Mouse (Mus musculus): ENCODE data around the gene Cdyl2.

Cdyl2 gene

DNA sequence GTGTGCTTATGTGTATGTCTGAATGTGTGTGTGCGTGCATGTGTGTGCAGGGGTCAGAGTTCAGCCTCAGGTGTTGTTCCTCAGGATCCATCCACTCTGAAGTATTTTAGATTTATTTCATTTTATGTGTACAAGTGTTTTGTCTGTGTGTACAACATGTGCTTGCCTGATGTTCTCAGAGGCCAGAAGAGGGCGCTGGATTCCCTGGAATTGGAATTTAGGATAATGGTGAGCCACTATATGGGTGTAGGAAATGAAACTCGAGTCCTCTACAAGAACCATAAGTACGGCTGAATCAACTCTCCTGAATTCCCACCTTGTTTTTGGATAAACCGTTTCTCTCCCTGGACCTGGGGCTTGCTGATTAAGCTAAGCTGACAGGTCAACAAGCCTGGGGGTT is 61.2 kb downstream of the Cdyl2 start:
- no peak for DNase-seq (ENCODE audit: low spot score)

GRCm38 (mm10) chr8:116670604-116671003 is 62.2 kb downstream of the Cdyl2 start:
- DNase-seq (ENCODE audit: low spot score) = no peak

DNA sequence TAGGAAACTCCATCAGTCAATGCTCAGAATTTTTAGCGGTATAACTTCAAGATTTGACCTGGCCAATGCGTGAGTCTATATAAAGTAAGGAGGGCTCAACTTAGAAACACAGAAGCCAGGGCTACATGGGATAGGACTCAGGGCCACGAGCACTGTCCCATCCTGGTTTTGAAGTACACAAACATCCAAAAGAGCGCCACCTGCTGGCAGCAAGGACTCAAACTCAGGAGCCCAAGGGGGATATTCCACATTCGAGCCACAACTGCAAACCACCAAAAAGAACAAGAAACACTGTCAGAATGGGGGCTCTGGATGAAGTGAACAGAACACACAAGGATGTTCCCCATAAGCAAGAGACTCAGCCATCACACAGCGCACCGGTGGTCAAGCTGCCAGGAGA is 63.8 kb downstream of the Cdyl2 start:
- DNase-seq (ENCODE audit: low spot score) = no peak

GRCm38 (mm10) chr8:116666781-116667325 is 65.9 kb downstream of the Cdyl2 start:
- no peak for DNase-seq (ENCODE audit: low spot score)

GRCm38 (mm10) chr8:116661521-116661920 is 71.3 kb downstream of the Cdyl2 start:
- DNase-seq (ENCODE audit: low spot score) = no peak

- no peak for DNase-seq (ENCODE audit: low spot score)
Observed at GRCm38 (mm10) chr8:116656811-116657210, 76.0 kb downstream of the Cdyl2 start.

GRCm38 (mm10) chr8:116654881-116655280 is 77.9 kb downstream of the Cdyl2 start:
- DNase-seq (ENCODE audit: low spot score) = no peak

DNA sequence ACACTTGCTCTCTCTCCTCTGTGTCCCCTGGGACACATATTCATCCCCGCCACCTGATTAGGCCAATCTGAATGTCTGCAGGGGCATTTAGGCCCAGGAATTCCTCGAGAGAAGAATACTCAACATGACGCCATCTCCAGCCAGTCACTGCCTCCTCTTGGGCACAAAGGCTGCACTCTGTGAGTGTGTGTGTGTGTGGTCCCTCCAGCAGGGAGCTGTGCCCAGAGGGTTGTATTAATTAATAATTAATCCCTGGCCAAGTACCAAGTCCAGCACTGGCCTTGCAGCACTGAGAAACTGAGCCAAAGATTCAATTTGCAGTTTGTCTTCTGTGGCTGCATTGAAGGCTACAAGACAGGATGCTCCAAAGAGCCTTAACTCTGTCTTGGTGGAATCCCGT is 79.8 kb downstream of the Cdyl2 start:
- no peak for DNase-seq (ENCODE audit: low spot score)

DNA sequence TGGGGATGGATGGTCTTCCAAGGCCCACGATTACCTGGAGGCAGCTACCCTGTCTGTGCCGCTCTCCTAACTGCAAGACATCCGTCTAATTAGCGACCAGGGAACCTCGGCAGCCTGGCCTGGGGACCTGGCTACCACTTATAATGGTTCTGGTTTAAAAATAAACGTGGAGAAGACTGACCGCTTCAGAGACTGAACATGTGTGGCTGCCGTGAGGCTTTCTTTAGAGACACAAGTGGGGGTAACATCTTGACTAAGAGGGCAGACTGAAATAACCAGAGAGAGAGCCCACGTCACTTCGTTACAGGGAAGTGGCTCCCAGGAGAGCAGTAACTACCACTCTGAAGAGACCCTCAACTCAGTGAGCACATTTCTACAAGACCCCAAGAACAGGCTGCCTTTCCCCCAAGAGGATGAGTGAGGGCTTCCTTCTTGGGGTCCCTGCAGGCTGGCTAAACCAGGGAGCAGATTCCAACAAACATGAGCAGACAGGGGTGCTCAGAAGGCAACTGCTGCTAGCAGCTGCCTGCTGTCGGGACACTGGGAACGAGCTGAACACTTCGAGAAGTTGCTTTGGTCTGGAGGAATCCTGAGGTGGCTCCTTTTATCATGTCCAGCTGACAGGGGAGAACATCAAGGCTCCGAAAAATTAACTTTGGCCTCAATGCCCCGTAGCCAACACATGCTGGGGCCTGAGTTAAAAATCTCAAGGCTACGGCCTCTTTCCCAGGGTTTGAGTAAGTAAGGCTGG is 82.6 kb downstream of the Cdyl2 start:
- no peak for DNase-seq (ENCODE audit: low spot score)

DNA sequence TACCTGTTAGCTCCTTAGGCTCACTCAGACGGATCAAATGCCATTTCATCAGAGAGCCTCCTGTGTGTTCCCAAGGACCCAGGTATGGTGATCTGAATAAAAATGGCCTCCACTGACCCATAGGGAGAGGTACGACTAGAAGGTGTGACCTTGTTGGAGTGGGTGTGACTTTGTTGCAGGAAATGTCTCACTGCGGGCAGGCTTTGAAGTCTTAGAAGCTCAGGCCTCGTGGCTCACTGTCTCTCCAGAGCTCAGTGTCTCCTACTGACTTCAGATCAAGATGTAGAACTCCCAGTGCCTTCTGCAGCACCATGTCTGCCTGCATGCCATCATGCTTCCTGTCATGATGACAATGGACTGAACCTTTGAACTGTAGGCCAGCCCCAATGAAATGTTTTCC is 87.4 kb downstream of the Cdyl2 start:
- DNase-seq (ENCODE audit: low spot score) = no peak

DNA sequence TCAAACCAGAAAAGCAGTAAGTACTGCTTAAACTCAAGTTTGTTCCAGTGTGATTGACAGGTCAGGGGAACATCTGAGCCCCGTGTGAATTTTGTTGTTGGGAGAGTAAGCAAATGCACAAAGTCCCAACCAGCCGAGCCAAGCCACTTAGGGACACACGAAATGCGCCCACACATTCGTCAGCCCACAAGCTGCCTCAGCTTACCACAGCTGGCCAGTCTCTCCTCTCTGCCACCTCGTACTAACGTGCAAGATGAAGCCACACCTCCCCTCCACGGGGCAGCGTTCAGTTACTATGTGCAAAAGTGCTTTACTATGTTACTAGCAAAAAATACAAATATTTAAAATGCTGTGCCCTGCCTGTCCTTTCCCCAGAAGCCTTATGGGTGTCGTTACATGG is 91.9 kb downstream of the Cdyl2 start:
- DNase-seq (ENCODE audit: low spot score) = no peak

GRCm38 (mm10) chr8:116637998-116638397 is 94.8 kb downstream of the Cdyl2 start:
- no peak for DNase-seq (ENCODE audit: low spot score)

DNA sequence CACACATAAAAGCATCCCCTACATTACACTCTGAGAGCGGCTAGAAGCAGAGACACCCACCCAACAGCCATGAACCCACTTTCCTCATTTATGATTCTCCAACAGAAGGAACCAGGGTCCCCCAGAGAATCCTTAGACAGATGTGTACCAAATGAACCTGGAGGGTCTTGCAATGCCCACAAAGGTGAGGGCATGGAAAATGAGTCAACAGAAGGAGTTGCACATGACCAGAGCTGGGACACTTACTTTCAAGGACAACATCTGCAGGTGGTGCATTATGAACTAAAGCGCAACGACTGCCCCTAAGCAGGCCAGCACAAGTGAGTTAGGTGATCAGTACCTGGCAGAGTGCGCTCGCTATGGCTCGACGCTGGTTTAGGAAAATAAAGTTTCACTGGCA is 95.6 kb downstream of the Cdyl2 start:
- DNase-seq (ENCODE audit: low spot score) = no peak

GRCm38 (mm10) chr8:116636396-116636795 is 96.4 kb downstream of the Cdyl2 start:
- DNase-seq (ENCODE audit: low spot score) = no peak

DNA sequence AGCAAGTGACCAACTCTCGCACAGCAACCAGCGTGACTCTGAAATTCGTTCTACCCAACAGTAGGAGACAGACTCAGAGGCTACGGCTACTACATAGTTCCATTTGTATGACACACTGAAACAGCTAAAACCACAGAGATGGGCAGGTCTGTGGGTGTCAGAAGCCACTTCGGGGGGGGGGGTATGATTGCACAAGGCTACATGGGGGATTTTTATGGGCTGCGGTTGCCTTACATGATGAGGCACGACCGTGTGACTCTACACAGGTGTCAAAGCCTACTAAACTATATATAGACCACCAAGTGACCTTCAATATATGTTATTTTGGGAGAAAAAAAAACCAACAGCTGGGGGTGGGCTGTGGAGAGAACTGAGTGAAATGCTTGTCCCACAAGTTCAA is 96.8 kb downstream of the Cdyl2 start:
- DNase-seq (ENCODE audit: low spot score) = no peak

- DNase-seq (ENCODE audit: low spot score) = no peak
Observed at GRCm38 (mm10) chr8:116635261-116635660, 97.5 kb downstream of the Cdyl2 start.

DNA sequence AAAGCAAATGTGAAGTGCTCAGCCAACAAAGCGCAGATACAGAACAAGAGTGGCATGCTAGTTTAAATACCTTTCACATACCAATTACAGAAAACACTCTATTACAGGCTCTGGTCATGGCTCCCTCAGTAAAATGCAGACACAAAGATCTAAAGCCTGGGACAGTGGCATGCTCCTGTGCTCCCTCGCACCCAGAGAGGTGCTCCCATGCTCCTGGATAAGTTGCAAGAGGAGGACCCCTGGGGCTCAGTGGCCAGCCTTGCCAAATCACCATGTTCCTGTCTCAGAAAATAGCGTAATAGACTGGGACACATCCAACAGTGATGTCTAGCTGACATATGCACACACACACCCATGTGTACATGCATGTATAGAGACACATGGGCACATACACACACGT is 98.4 kb downstream of the Cdyl2 start:
- DNase-seq (ENCODE audit: low spot score) = no peak

- no peak for DNase-seq (ENCODE audit: low spot score)
Observed at GRCm38 (mm10) chr8:116633470-116634150, 99.2 kb downstream of the Cdyl2 start.

DNA sequence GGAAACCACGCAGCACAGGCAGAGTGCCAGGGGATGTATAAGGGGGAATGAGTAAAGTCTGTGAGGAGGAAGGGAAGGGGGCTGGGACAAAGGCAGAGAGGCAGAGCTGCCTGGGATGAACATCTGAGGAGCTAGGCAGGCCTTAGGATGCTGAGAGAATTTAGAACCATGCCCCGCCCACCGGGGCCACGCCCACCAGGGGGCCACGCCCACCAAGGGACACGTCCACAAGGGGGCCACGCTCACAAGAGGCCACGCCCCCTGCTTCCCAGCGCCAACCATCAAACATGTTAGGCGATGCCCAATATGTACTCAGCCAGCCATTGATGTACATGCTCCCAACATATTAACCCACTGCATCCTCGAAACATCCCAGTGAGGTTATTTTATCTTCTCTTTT is 102.7 kb downstream of the Cdyl2 start:
- DNase-seq (ENCODE audit: low spot score) = no peak

DNA sequence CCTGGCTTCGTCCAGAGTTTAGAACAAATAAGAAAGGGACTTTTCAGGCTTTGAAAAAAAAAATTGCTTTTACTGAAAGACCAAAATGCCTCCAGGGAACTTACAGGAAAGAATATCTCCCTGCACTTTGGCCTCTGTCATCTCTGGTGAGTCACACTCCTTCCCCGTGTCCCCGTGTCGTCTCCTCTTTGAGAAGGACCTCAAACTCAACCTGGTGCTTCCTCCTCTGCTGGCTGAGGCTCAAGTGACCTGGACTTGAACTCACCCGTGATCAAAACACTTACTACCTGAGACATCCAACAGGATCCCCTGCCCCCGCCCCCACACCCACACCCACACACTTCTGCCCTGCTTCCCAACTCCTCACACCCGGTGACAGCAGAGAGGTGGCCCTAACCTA is 103.8 kb downstream of the Cdyl2 start:
- no peak for DNase-seq (ENCODE audit: low spot score)

GRCm38 (mm10) chr8:116627854-116628479 is 104.8 kb downstream of the Cdyl2 start:
- DNase-seq (ENCODE audit: low spot score) = no peak

DNA sequence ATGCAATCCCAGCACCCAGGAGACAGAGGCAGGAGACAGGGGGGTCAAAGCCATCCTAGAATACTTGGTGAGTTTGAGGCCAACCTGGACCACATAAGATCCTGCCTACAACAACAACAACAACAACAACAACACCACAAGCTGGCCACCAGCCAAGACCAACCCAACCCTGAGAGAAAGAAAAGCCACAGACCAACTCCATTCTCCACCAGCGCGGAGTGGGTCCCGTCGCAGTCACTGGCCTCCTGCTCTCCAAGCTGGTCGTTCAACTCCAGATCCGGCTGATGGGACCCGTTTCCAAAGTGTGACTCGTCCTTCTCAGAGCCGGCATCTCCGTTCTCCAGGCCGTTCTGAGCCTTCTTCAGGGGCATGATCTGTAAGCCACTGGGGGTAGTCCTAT is 109.2 kb downstream of the Cdyl2 start:
- DNase-seq (ENCODE audit: low spot score) = no peak

DNA sequence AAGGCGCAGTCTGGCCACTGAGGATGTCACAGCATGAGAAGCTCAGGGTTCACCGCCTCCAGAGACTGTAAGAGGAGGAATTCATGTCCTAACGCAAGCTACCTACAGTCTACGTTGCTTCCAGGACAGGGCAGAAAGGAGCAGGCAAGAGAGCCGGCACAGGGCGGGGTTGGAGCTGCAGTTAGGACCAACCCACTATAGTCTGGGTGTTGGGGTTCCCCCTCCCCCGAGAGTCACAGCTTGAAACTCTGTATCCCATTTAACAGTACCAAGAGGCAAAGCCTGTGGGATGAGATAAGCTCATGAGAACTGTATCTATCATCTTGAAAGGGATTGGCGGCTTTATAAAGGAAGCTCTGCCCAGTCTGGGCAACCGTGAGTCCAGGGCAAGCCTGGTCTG is 110.5 kb downstream of the Cdyl2 start:
- DNase-seq (ENCODE audit: low spot score) = no peak
